Mouse (Mus musculus) ES-Bruce4 (cell line): Measurements from ENCODE around the gene Dcbld1. TPM values are rescaled to one million over a fixed set of nuclear protein-coding genes. Genes with fewer than 3 reads are reported as not detected.

ENCODE experiments used
- H3K27ac ChIP-seq: 2 replicates; pipeline ENCODE4 v1.5.1; 2012; ENCODE audit warnings: low read length, inconsistent platforms; ENCODE audit not compliant: insufficient read depth
- H3K27me3 ChIP-seq: 2 replicates; pipeline ENCODE4 v1.6.1; 2012; ENCODE audit warnings: mild to moderate bottlenecking, low read length, inconsistent platforms; ENCODE audit not compliant: control insufficient read depth, poor library complexity, insufficient read depth, severe bottlenecking
- H3K36me3 ChIP-seq: 2 replicates; pipeline ENCODE4 v1.6.1; 2012; ENCODE audit warnings: inconsistent platforms, mild to moderate bottlenecking, low read length, moderate library complexity; ENCODE audit not compliant: control insufficient read depth, poor library complexity, insufficient read depth, severe bottlenecking
- H3K4me1 ChIP-seq: one replicate; pipeline ENCODE4 v1.8.1; 2011; ENCODE audit warnings: low read length; ENCODE audit not compliant: control insufficient read depth, insufficient read depth
- H3K4me3 ChIP-seq: 2 replicates; pipeline ENCODE4 v1.5.1; 2011; ENCODE audit warnings: low read depth, mild to moderate bottlenecking, low read length
- H3K9ac ChIP-seq: 2 replicates; pipeline ENCODE4 v1.6.1; 2012; ENCODE audit warnings: low read depth, mild to moderate bottlenecking, inconsistent platforms; ENCODE audit not compliant: poor library complexity, severe bottlenecking
- H3K9me3 ChIP-seq: replicated peaks from 2 replicates; pipeline ENCODE4 v1.6.1; 2012; ENCODE audit warnings: mild to moderate bottlenecking, low read length, inconsistent platforms; ENCODE audit not compliant: control insufficient read depth, poor library complexity, insufficient read depth, severe bottlenecking
- CTCF ChIP-seq: IDR thresholded peaks from one replicate; pipeline ENCODE4 v1.8.1; 2011; ENCODE audit warnings: low read depth, low read length
- EP300 ChIP-seq: IDR thresholded peaks from 2 replicates; pipeline ENCODE4 v1.6.1; 2011; ENCODE audit warnings: low read depth, low read length; ENCODE audit not compliant: insufficient read depth
- POLR2A ChIP-seq: IDR thresholded peaks from one replicate; pipeline ENCODE4 v1.8.1; 2011; ENCODE audit warnings: low read length; ENCODE audit not compliant: insufficient read depth
- polyA plus RNA-seq: library from polyadenylated mRNA; stranded (reverse); fragments of >200 nt; gene quantifications from 2 replicates; pipeline ENCODE4 v1.2.4, GENCODE M21; 2011; ENCODE audit warnings: low read depth; ENCODE audit not compliant: missing spikeins, insufficient read depth, insufficient read length

Dcbld1 gene
- polyA plus RNA-seq: 19.7 and 20.4 TPM in 2 replicates

GRCm38 (mm10) chr10:52233301-52233968, at the start of gene Dcbld1:
Gene Dcbld1, plus strand, starts transcription at chr10:52233619.
- no peaks in the 10 kb centered on the region for H3K9me3 ChIP-seq
- no peaks in the 10 kb centered on the region for H3K36me3 ChIP-seq
- peak within 1 kb of the TSS; percentile 97 for H3K9ac ChIP-seq
- peak within 1 kb of the TSS; percentile 85 for H3K4me3 ChIP-seq
- H3K4me1 ChIP-seq: no peaks in the 10 kb centered on the region
- TF ChIP-seq POLR2A (no peak), EP300 (no peak), CTCF (no peak)
- no peaks in the 10 kb centered on the region for H3K27me3 ChIP-seq
- no peak within 1 kb of the TSS for H3K27ac ChIP-seq

GRCm38 (mm10) chr10:52185900-52186299, 47.5 kb upstream of the Dcbld1 start:
- Histone ChIP-seq H3K27me3 (no peaks in the 10 kb centered on the region), H3K9me3 (no peaks in the 10 kb centered on the region), H3K27ac (no peak overlapping the region), H3K36me3 (no peaks in the 10 kb centered on the region), H3K9ac (no peak overlapping the region), H3K4me1 (no peaks in the 10 kb centered on the region), H3K4me3 (no peak overlapping the region)
- no peak for TF ChIP-seq CTCF
- no peak for TF ChIP-seq EP300
- no peak for TF ChIP-seq POLR2A

GRCm38 (mm10) chr10:52194957-52195852, 38.2 kb upstream of the Dcbld1 start, which contains the start of gene Ros1:
Gene Ros1, minus strand, starts transcription at chr10:52195244.
- no peak within 1 kb of the TSS for H3K9ac ChIP-seq
- no peaks in the 10 kb centered on the region for H3K4me1 ChIP-seq
- no peak within 1 kb of the TSS for H3K4me3 ChIP-seq
- H3K27ac ChIP-seq: no peak within 1 kb of the TSS
- H3K36me3 ChIP-seq: no peaks in the 10 kb centered on the region
- H3K9me3 ChIP-seq: no peaks in the 10 kb centered on the region
- H3K27me3 ChIP-seq: no peaks in the 10 kb centered on the region
- TF ChIP-seq EP300 (no peak), POLR2A (no peak), CTCF (no peak)

GRCm38 (mm10) chr10:52204006-52204405, 29.4 kb upstream of the Dcbld1 start:
- H3K4me3 ChIP-seq: no peak overlapping the region
- no peaks in the 10 kb centered on the region for H3K36me3 ChIP-seq
- no peak overlapping the region for H3K27ac ChIP-seq
- no peaks in the 10 kb centered on the region for H3K27me3 ChIP-seq
- TF ChIP-seq EP300 (no peak), CTCF (no peak), POLR2A (no peak)
- no peaks in the 10 kb centered on the region for H3K9me3 ChIP-seq
- H3K4me1 ChIP-seq: no peaks in the 10 kb centered on the region
- no peak overlapping the region for H3K9ac ChIP-seq

GRCm38 (mm10) chr10:52215267-52215818, 18.1 kb upstream of the Dcbld1 start:
- TF ChIP-seq POLR2A: no peak
- H3K4me3 ChIP-seq: no peak overlapping the region
- H3K27ac ChIP-seq: no peak overlapping the region
- H3K9ac ChIP-seq: no peak overlapping the region
- peaks cover 1% of the 10 kb centered on the region for H3K4me1 ChIP-seq
- H3K36me3 ChIP-seq: no peaks in the 10 kb centered on the region
- no peaks in the 10 kb centered on the region for H3K9me3 ChIP-seq
- H3K27me3 ChIP-seq: no peaks in the 10 kb centered on the region
